In the genomic region with DNA sequence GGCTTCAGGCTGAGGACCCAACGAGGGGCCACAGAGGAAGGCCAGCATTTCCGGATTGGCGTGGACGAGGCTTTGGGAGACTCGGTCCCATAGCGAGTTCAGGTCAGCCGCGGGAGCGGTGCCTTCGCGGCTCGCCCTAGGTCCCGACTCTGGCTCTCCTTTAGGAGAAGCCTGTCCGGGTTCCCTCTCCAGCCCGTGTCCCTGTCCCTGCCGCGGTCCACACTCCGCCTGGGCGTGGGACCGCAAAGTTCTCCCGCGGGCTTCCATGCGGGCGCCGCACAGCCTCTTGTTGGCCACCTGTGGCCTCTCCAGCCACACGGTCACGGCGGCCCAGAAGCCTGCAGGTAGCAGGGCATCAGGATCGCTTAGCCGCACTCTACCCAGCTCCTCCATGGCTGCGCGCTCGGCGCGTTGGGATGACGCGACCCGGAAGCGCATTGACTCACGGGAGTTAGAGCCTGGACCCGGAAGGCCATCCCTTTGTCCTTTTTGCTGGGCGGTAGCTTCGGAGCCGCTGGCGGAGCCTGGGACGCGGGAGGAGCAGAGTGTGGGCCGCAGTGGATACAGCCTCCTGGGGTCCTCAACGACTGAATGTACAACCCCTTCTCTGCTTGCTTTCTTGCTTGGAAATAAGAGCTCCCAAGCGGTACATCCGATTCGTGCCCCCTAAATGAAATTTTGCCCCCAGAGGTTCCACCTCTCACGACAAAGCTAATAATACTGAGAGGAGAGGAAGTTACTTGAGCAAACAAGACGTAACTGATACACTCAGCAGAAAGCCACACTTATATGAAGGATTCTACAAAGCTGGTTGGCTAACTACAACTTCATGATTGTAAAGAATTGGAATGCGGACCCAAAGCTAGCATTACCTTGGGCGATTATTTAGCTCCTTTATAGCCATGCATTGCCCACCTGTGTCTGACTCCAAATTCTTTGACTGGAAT, we compare ENCODE assay signal across 8 mouse cellular contexts. TPM values are rescaled to one million over a fixed set of nuclear protein-coding genes. Genes with fewer than 3 reads are reported as not detected.
DNase-seq lines count a peak whose midpoint lies in the region; ATAC-seq and TF ChIP-seq lines count a peak whose summit lies in the region.

A gene (minus strand): TSS at position 418 of the 947 bp plus-strand sequence.

- H3K36me3 ChIP-seq in hindbrain, postnatal 0 days (ENCODE audit: insufficient read depth, low read length), result peaks cover 27% of the 10 kb centered on the region

- intact Hi-C loops in left cerebral cortex, adult 2 months (cut with DNase I), result no loop called here

- peaks cover 5% of the 10 kb centered on the region; the same call in 1 of the 2 replicates for H3K4me1 ChIP-seq in hindbrain, postnatal 0 days (ENCODE audit: insufficient read depth, low read length)

- peak within 1 kb of the TSS; percentile 75 for H3K9ac ChIP-seq in hindbrain, postnatal 0 days (replicated peaks; ENCODE audit: low read length)

- ATAC-seq in hindbrain, postnatal 0 days, result peak; percentile 98
- ATAC-seq in megakaryocyte, adult 5-6 weeks (ENCODE audit: poor library complexity, severe bottlenecking), result peak; percentile 100

- H3K4me3 ChIP-seq in hindbrain, postnatal 0 days (ENCODE audit: low read length), result peak within 1 kb of the TSS; percentile 95
- peak within 1 kb of the TSS; percentile 79 for H3K4me3 ChIP-seq in left cerebral cortex, adult 2 months

- H3K27me3 ChIP-seq in hindbrain, postnatal 0 days (ENCODE audit: insufficient read depth, low read length), result no peaks in the 10 kb centered on the region

- 3% methylated on average over 54 of the region's 56 CpGs for WGBS in hindbrain, postnatal 0 days

- DNase-seq in T-cell, adult 2 months (ENCODE audit: low spot score), result peak; percentile 86
- DNase-seq in cerebellum, postnatal 36 days, result peak; percentile 94 to 95
- DNase-seq in gastrocnemius, adult 18-20 months (ENCODE audit: low spot score), result peak; percentile 90
- DNase-seq in hindbrain, postnatal 0 days (ENCODE audit: low spot score), result peak; percentile 95
- peak; percentile 92 to 94 for DNase-seq in left cerebral cortex, adult 2 months (ENCODE audit: extremely low spot score in 1 of 2, low spot score in 2 of 2)
- peak; percentile 95 for DNase-seq in right cerebral cortex, adult 2 months (ENCODE audit: low spot score in 2 of 2)
- DNase-seq in urinary bladder, postnatal 14 days (ENCODE audit: low spot score), result peak; percentile 93

- H3K4me2 ChIP-seq in hindbrain, postnatal 0 days (ENCODE audit: low read depth, low read length), result peak within 1 kb of the TSS; percentile 100

- TF ChIP-seq CTCF in hindbrain, postnatal 0 days (IDR thresholded peaks at IDR 0.05; ENCODE audit: low read depth), result peak; percentile 8; the same call in 1 of the 2 replicates
- no peak for TF ChIP-seq CTCF in left cerebral cortex, adult 2 months (IDR thresholded peaks at IDR 0.05)

- peak within 1 kb of the TSS; percentile 87 for H3K27ac ChIP-seq in hindbrain, postnatal 0 days
- H3K27ac ChIP-seq in left cerebral cortex, adult 2 months, result peak within 1 kb of the TSS; percentile 87

- no peaks in the 10 kb centered on the region for H3K9me3 ChIP-seq in hindbrain, postnatal 0 days (ENCODE audit: low read length)

RNA-seq across cellular contexts. Expression of the gene that starts here (rescaled TPM):
- 1 to 10 TPM; 1.7 TPM for total RNA-seq in gastrocnemius, adult 18-20 months (2021)
- total RNA-seq in hindbrain, postnatal 0 days (2014; rRNA removed), result 10.9 and 12.3 TPM in 2 replicates
- 3.3 and 3.6 TPM in 2 replicates for polyA plus RNA-seq in hindbrain, postnatal 0 days (2015; fragmentation: Nextera tagmentation; extraction: Ambion mirVana)
- 1 to 10 TPM; 9.4 to 9.6 TPM for total RNA-seq in left cerebral cortex, adult 2 months (2021)
- total RNA-seq in megakaryocyte, adult 5-6 weeks (2015), result 4.4 and 6.1 TPM in 2 replicates
- 5.7 and 7.7 TPM in 2 replicates for total RNA-seq in megakaryocyte, adult 5-6 weeks (2017)

Comparison
In these comparisons a context has a peak if more than half of its experiments do, and no peak if none do; other contexts are left out.
1. Peak in every context shown above with its lines: DNase-seq, ATAC-seq, H3K4me3 ChIP-seq and H3K27ac ChIP-seq.